Mouse (Mus musculus) megakaryocyte progenitor cell, adult 5-6 weeks (primary cell): ENCODE data around the gene Myo18a. TPM values are rescaled to one million over a fixed set of nuclear protein-coding genes. Genes with fewer than 3 reads are reported as not detected.

Experiments
- ATAC-seq: replicated peaks from 2 replicates; pipeline ENCODE4 v1.8.0; 2016; ENCODE audit warnings: mild to moderate bottlenecking, moderate TSS enrichment, inconsistent platforms; ENCODE audit not compliant: poor library complexity
- total RNA-seq, 2 experiments: library from RNA; stranded (forward) in 1 of 2; stranded (reverse) in 1 of 2; fragments of 157-497, 149-512 nt in 1 of 2; fragments of 200-1000 nt in 1 of 2; gene quantifications; 2 replicates each; pipeline versions ENCODE4 v1.2.3 to v1.2.4; 2015 to 2017

Gene Myo18a
- total RNA-seq, 2 experiments from 2014 or later = 25.1 to 71.4 TPM

GRCm38 (mm10) chr11:77860947-77861346 is 97.9 kb downstream of the Myo18a start:
- ATAC-seq = no peak

GRCm38 (mm10) chr11:77862887-77863286 is 99.8 kb downstream of the Myo18a start:
- no peak for ATAC-seq

GRCm38 (mm10) chr11:77864771-77865170 is 101.7 kb downstream of the Myo18a start:
- ATAC-seq = no peak

- ATAC-seq = no peak
These were observed 104.5 kb downstream of the Myo18a start for GRCm38 (mm10) chr11:77867419-77868083.

GRCm38 (mm10) chr11:77871436-77871835 is 108.4 kb downstream of the Myo18a start:
- no peak for ATAC-seq

GRCm38 (mm10) chr11:77872236-77872635 is 109.2 kb downstream of the Myo18a start:
- no peak for ATAC-seq

- ATAC-seq = no peak
These were observed 109.6 kb downstream of the Myo18a start for GRCm38 (mm10) chr11:77872685-77873084.

GRCm38 (mm10) chr11:77873116-77873515 is 110.1 kb downstream of the Myo18a start:
- no peak for ATAC-seq

- no peak for ATAC-seq
These were observed 111.7 kb downstream of the Myo18a start for GRCm38 (mm10) chr11:77874685-77875231.

GRCm38 (mm10) chr11:77875269-77875668 is 112.2 kb downstream of the Myo18a start:
- no peak for ATAC-seq

- ATAC-seq = peak; percentile 69
These were observed 113.1 kb downstream of the Myo18a start for GRCm38 (mm10) chr11:77875847-77876759.

- ATAC-seq = no peak
These were observed 113.7 kb downstream of the Myo18a start for GRCm38 (mm10) chr11:77876760-77877148.

- ATAC-seq = no peak
These were observed 121.6 kb downstream of the Myo18a start for GRCm38 (mm10) chr11:77884524-77885245.

- ATAC-seq = no peak
These were observed 122.2 kb downstream of the Myo18a start for GRCm38 (mm10) chr11:77885246-77885575.

- ATAC-seq = peak; percentile 80
These were observed 124.4 kb downstream of the Myo18a start for GRCm38 (mm10) chr11:77887373-77887960.

GRCm38 (mm10) chr11:77888846-77889245 is 125.8 kb downstream of the Myo18a start:
- ATAC-seq = no peak

- ATAC-seq = no peak
These were observed 126.4 kb downstream of the Myo18a start for GRCm38 (mm10) chr11:77889484-77889883.

- ATAC-seq = no peak
These were observed 127.7 kb downstream of the Myo18a start for GRCm38 (mm10) chr11:77890648-77891258.

- ATAC-seq = no peak
These were observed 129.8 kb downstream of the Myo18a start for GRCm38 (mm10) chr11:77892883-77893282.

- no peak for ATAC-seq
These were observed 130.2 kb downstream of the Myo18a start for GRCm38 (mm10) chr11:77893283-77893682.
